Mouse (Mus musculus) embryonic facial prominence, embryonic 12.5 days (tissue): ENCODE measurements around the gene Foxo1. TPM values are rescaled to one million over a fixed set of nuclear protein-coding genes. Genes with fewer than 3 reads are reported as not detected.

Experiments
- polyA plus RNA-seq: library from polyadenylated mRNA; unstranded; fragments of >200 nt; fragmentation: Nextera tagmentation; extraction: Ambion mirVana; gene quantifications from 2 replicates; pipeline ENCODE4 v1.2.1, GENCODE M21; 2016

Gene Foxo1
- polyA plus RNA-seq, 1 experiment from 2014 or later: 7.7 TPM

Other genes starting within 250 kb of the Foxo1 start
- 6.4 TPM in 2 replicates for gene Maml3, start 163.3 kb upstream of the Foxo1 start, polyA plus RNA-seq